Comparison of ENCODE assay signal across 13 mouse cellular contexts in the genomic region with DNA sequence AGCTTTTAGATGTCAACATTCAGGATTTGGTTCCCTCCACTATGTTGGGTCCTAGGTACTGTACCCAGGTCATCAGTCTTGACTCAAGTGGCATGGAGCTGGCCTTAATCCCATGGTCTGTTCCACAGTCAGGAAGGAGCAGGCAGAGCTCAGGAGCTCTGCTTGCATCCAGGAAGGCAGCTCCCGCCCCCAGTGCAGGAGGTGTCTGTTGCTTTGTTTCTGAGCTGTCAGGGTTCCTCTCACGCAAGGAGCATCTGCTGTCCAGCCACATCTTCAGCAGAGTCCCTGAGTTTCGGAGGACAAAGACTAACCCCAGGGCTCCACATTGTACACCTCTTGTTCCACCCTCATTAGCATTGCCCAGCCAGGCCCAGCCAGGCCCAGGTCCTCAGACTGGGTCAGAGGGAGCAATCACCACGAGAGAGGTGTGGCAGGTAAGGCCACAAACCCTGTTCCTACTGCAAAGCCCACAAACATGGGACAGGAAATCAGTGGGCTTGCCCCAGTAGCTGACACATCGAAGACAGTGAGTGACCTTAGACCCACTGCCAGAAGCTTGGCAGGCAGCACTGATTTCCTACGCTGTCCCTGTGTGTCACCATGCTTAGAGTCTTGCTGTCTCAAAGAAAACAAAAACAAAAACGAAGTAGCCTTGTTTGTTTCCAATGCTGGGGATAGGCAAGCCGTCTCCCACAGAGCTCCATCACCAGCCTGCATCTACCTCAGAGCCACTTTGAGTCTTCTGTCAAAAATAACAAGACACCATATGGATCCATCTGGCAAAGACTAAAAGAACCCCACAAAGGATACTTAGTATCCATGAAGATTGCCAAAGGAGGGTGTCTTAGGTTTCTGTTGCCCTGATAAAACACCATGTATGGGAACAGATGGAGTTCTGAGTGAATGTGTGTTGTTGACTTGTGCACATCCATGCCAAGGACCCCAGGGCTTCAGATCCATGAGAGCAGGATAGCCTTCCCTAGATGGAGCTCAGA. TPM values are rescaled to one million over a fixed set of nuclear protein-coding genes. Genes with fewer than 3 reads are reported as not detected.
DNase-seq lines count a peak whose midpoint lies in the region; TF ChIP-seq lines count a peak whose summit lies in the region.
"Had no signal": no experiment of that assay in that cellular context is flagged by ENCODE, and none has a peak within 500 bp of the region (broad histone marks: within the 10 kb centered on the region; RNA-seq: fewer than 3 reads in every experiment).

No protein-coding gene starts in this region.

- peak overlapping the region; percentile 11; the same call in 1 of the 2 replicates for H3K27ac ChIP-seq in cortical plate, adult 2 months (ENCODE audit: insufficient read depth, low read length)
- H3K27ac ChIP-seq: hindbrain, embryonic 13.5 days; intestine, embryonic 15.5 days; limb, embryonic 15.5 days; neural tube, embryonic 12.5 days had no signal

- no peak for TF ChIP-seq POLR2A in cortical plate, adult 2 months (IDR thresholded peaks at IDR 0.05; ENCODE audit: extremely low read depth, insufficient read depth, low read length)

- TF ChIP-seq CTCF in cortical plate, adult 2 months (IDR thresholded peaks at IDR 0.05; ENCODE audit: extremely low read depth, insufficient read depth, low read length) = no peak

- H3K4me1 ChIP-seq in cortical plate, adult 2 months (ENCODE audit: control insufficient read depth, insufficient read depth, low read length) = peaks cover 6% of the 10 kb centered on the region
- H3K4me1 ChIP-seq: hindbrain, embryonic 13.5 days; neural tube, embryonic 12.5 days had no signal

- no peak overlapping the region for H3K4me3 ChIP-seq in cortical plate, adult 2 months (ENCODE audit: insufficient read depth, low read length)
- H3K4me3 ChIP-seq: hindbrain, embryonic 13.5 days; intestine, embryonic 15.5 days; limb, embryonic 15.5 days; neural tube, embryonic 12.5 days had no signal

- peak; percentile 25 to 59 for DNase-seq in frontal cortex, adult 2 months (ENCODE audit: extremely low spot score in 1 of 2, low spot score in 1 of 2)
- no peak for DNase-seq in frontal cortex, postnatal 14 days (ENCODE audit: low spot score in 2 of 2)
- DNase-seq in right cerebral cortex, adult 18-20 months = peak; percentile 37
- no peak for DNase-seq in right cerebral cortex, postnatal 36 days (ENCODE audit: low spot score in 2 of 2)
- no peak for DNase-seq in cerebellum, postnatal 25 days
- no peak for DNase-seq in layer of hippocampus, adult 11-12 months (ENCODE audit: low spot score)
- DNase-seq: cerebellum, postnatal 36 days; layer of hippocampus, adult 9-11 months had no signal

RNA-seq across cellular contexts. Expression of gene Slc2a1, which starts 10.0 kb away (rescaled TPM):
- 98.9 and 106 TPM in 2 replicates for polyA plus RNA-seq in frontal cortex, adult 2 months (2012; rRNA removed)
- polyA plus RNA-seq in cortical plate, adult 2 months (2012; rRNA removed) = 112 and 125 TPM in 2 replicates

Comparison
In these comparisons a context has a peak if more than half of its experiments do, and no peak if none do; other contexts are left out.
1. DNase-seq: peak in frontal cortex, adult 2 months (2 of 2) and right cerebral cortex, adult 18-20 months (single experiment); none in frontal cortex, postnatal 14 days (0 of 2), right cerebral cortex, postnatal 36 days (0 of 2), cerebellum, postnatal 25 days (0 of 2) and layer of hippocampus, adult 11-12 months (single experiment).